Mouse (Mus musculus) midbrain, embryonic 14.5 days (tissue): ENCODE results near the gene Dlgap4. TPM values are rescaled to one million over a fixed set of nuclear protein-coding genes. Genes with fewer than 3 reads are reported as not detected.

Experiments used
- ATAC-seq: fragments of 200-750 bp; cut with Nextera tagmentation; 2 replicates; pipeline ENCODE4 v1.8.0; 2017; ENCODE audit warnings: moderate number of reproducible peaks, moderate library complexity; ENCODE audit not compliant: low FRiP score, low TSS enrichment
- DNase-seq: peaks from one replicate; pipeline ENCODE4 v3.0.0-alpha.2; 2015
- H3K27ac ChIP-seq: fragments of 300-500 bp; sonication (generic); replicated peaks from 2 replicates; pipeline ENCODE4 v1.5.1; 2014; ENCODE audit warnings: mild to moderate bottlenecking, low read depth, low read length, moderate library complexity
- H3K27me3 ChIP-seq: fragments of 300-500 bp; sonication (generic); 2 replicates; pipeline ENCODE4 v1.6.1; 2014; ENCODE audit warnings: low read length, control low read depth, mixed read lengths; ENCODE audit not compliant: control insufficient read depth, insufficient read depth
- H3K36me3 ChIP-seq: fragments of 300-500 bp; sonication (generic); 2 replicates; pipeline ENCODE4 v1.6.1; 2014; ENCODE audit warnings: low read length, control low read depth; ENCODE audit not compliant: control insufficient read depth, insufficient read depth
- H3K4me1 ChIP-seq: fragments of 300-500 bp; sonication (generic); 2 replicates; pipeline ENCODE4 v1.6.1; 2014; ENCODE audit warnings: mild to moderate bottlenecking, antibody characterized with exemption, low read length, control low read depth; ENCODE audit not compliant: control insufficient read depth, insufficient read depth
- H3K4me2 ChIP-seq: fragments of 300-500 bp; sonication (generic); 2 replicates; pipeline ENCODE4 v1.6.1; 2014; ENCODE audit warnings: mild to moderate bottlenecking, low read length, moderate library complexity
- H3K4me3 ChIP-seq: fragments of 300-500 bp; sonication (generic); replicated peaks from 2 replicates; pipeline ENCODE4 v1.5.1; 2014; ENCODE audit warnings: low read depth, low read length
- H3K9ac ChIP-seq: fragments of 300-500 bp; sonication (generic); replicated peaks from 2 replicates; pipeline ENCODE4 v1.6.1; 2014; ENCODE audit warnings: mild to moderate bottlenecking, low read length, moderate library complexity
- H3K9me3 ChIP-seq: fragments of 300-500 bp; sonication (generic); 2 replicates; pipeline ENCODE4 v1.6.1; 2016; ENCODE audit warnings: low read length, control low read depth, mixed read lengths; ENCODE audit not compliant: control insufficient read depth
- WGBS: fragments of 180-500 bp; shearing (Covaris S2); extraction: QIAGEN DNeasy Blood & Tissue Kit; methylation state at CpG from one replicate; pipeline ENCODE4 v1.1.7; 2014; 5-methylcytosine and 5-hydroxymethylcytosine counted together
- polyA plus RNA-seq: library from polyadenylated mRNA; unstranded; fragments of >200 nt; fragmentation: Nextera tagmentation; extraction: Ambion mirVana; gene quantifications from 2 replicates; pipeline ENCODE4 v1.2.1, GENCODE M21; 2014

Gene Dlgap4
- polyA plus RNA-seq, 1 experiment from 2014 or later = 272 TPM

DNA sequence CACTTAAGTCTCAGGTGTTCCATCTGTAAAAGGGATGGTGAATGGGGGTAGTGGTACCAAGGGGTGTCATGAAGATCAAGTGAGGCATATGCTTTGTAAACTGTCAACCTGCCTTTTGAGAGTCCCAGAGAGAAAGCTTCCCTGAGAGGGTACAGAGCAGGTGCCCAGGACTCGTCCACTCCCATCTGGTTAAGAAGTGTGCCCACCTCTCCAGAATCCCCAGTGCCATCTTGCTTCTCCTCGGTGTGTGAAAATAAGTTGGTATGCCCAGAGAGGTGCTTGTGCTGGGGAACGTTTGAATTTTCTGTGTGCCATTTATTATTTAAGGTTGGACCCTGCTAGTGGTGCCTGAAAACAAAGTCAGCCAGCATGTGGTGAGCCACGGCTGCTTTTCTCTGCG is 109.2 kb downstream of the Dlgap4 start:
- H3K36me3 ChIP-seq = no peaks in the 10 kb centered on the region
- ATAC-seq (no peak), DNase-seq (no peak)
- no peaks in the 10 kb centered on the region for H3K27me3 ChIP-seq
- peak overlapping the region; percentile 89 for H3K4me2 ChIP-seq
- H3K4me3 ChIP-seq = peak overlapping the region; percentile 96
- peaks cover 57% of the 10 kb centered on the region for H3K4me1 ChIP-seq
- 42% methylated on average over 5 of the region's 5 CpGs for WGBS
- H3K9me3 ChIP-seq = no peaks in the 10 kb centered on the region
- H3K27ac ChIP-seq = 0 out of 2 replicates have a peak overlapping the region, but pooled peaks have one; percentile 3
- peak overlapping the region; percentile 99; the same call in 1 of the 2 replicates for H3K9ac ChIP-seq

DNA sequence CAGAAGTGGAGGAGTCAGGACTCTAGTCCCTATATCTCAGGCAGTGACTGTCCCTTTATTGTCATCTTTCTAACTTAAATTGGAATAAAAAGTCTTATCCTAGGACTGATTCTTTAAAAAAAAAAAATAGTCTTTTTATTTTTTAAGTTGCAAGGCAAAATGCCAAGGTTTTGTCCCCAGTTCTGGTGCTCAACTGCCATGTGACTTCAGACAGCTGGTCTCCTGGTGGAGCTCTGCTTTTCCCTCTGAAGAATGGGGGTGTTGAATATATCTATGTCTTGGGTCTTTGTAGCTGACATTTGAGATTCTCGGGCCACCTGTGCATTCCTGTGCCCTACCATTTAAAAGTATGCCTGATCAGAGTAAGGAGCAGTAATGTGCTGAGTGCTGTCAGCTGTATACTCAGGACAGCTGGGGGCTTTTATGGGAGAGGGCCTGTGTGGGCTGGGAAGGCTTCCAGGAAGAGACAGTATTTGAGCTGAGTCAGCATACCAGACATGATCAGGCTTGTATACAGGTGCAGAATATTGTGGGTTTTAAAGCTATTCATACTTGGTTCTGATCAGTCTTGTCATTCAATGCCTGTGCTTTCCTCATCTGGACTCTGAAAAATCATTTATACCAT is 110.5 kb downstream of the Dlgap4 start:
- 93% methylated on average over 1 of the region's 1 CpGs for WGBS
- Histone ChIP-seq H3K4me2 (peak overlapping the region; percentile 89), H3K27ac (no peak overlapping the region), H3K4me3 (peak overlapping the region; percentile 7; the same call in 1 of the 2 replicates), H3K4me1 (peaks cover 57% of the 10 kb centered on the region), H3K36me3 (peaks cover 7% of the 10 kb centered on the region; the same call in 1 of the 2 replicates), H3K27me3 (no peaks in the 10 kb centered on the region), H3K9ac (no peak overlapping the region), H3K9me3 (no peaks in the 10 kb centered on the region)
- no peak for ATAC-seq
- no peak for DNase-seq

DNA sequence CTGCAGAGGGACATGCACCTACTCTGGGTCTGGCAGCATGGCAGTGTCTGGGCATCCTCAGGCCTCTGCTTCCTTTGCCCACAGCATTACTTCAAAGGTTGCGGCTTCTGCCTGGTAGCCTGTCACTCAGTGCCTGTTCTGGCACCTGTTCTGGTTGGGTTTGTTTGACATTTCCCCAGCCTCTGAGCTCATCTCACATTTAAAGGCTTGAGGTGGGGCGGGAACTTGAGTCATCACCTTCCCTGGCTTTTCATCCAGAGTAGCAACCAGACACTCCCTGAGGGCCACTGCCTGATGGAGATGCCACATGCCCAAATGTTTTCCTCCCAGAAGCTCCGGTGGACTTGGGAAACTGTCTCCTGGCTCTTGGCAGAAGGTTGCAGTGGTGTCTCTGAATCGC is 111.4 kb downstream of the Dlgap4 start:
- DNase-seq (no peak), ATAC-seq (no peak)
- no peaks in the 10 kb centered on the region for H3K9me3 ChIP-seq
- H3K9ac ChIP-seq = no peak overlapping the region; the same call in 1 of the 2 replicates
- no peak overlapping the region for H3K4me3 ChIP-seq
- H3K27me3 ChIP-seq = no peaks in the 10 kb centered on the region
- H3K4me1 ChIP-seq = peaks cover 52% of the 10 kb centered on the region
- WGBS = 86% methylated on average over 4 of the region's 4 CpGs
- no peak overlapping the region for H3K27ac ChIP-seq
- H3K4me2 ChIP-seq = peak overlapping the region; percentile 89; the same call in 1 of the 2 replicates
- peaks cover 7% of the 10 kb centered on the region; the same call in 1 of the 2 replicates for H3K36me3 ChIP-seq

DNA sequence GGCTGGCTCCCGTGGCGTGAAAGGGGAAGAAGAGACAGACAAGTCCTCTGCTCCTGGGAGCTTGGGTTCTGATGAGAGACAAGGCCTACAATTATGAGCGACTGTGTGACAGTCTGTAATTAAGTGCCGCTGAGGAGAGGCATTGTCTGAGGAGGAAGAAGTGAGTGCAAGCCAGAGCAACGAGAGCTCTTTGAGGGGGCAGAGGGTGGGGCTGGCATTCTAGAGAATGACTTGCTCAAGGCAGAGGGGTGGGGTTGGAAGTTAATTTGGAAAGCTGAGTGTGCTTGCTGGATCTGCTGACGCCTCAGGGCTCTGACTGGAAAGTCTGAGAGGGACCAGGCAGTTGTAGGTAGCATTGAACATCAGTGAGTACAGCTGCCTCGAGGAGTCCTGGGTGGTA is 112.8 kb downstream of the Dlgap4 start:
- H3K36me3 ChIP-seq = peaks cover 7% of the 10 kb centered on the region; the same call in 1 of the 2 replicates
- H3K27me3 ChIP-seq = no peaks in the 10 kb centered on the region
- peak overlapping the region; percentile 28; the same call in 1 of the 2 replicates for H3K27ac ChIP-seq
- H3K4me1 ChIP-seq = peaks cover 48% of the 10 kb centered on the region
- no peak overlapping the region for H3K4me3 ChIP-seq
- DNase-seq (no peak), ATAC-seq (no peak)
- 32% methylated on average over 7 of the region's 7 CpGs for WGBS
- H3K4me2 ChIP-seq = peak overlapping the region; percentile 15
- H3K9ac ChIP-seq = no peak overlapping the region; the same call in 1 of the 2 replicates
- H3K9me3 ChIP-seq = no peaks in the 10 kb centered on the region

DNA sequence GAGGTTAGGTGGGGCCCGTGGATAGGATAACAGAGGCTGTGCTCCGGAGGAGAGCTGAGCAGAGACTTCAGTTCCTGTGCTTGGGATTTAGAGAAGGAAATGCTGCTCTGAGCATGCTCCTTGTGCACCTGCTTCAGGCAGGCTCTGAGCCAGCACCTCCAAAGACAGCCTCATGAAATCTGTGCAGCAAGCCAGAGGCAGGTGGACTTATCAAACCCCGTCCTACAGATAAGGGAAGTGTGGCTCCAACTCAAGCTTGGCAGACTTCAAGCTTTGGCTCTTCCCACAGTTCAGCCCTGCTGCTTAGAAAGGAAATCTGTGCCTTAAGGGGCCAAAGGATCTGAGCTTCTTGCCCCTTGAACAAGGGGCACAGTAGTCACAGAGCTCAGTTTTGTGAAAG is 113.4 kb downstream of the Dlgap4 start:
- Histone ChIP-seq H3K4me1 (peaks cover 48% of the 10 kb centered on the region), H3K27ac (peak overlapping the region; percentile 28; the same call in 1 of the 2 replicates), H3K4me2 (peak overlapping the region; percentile 15; the same call in 1 of the 2 replicates), H3K4me3 (no peak overlapping the region), H3K9me3 (no peaks in the 10 kb centered on the region), H3K36me3 (peaks cover 7% of the 10 kb centered on the region; the same call in 1 of the 2 replicates), H3K27me3 (no peaks in the 10 kb centered on the region), H3K9ac (no peak overlapping the region; the same call in 1 of the 2 replicates)
- ATAC-seq (no peak), DNase-seq (no peak)
- WGBS = 71% methylated on average over 3 of the region's 3 CpGs

DNA sequence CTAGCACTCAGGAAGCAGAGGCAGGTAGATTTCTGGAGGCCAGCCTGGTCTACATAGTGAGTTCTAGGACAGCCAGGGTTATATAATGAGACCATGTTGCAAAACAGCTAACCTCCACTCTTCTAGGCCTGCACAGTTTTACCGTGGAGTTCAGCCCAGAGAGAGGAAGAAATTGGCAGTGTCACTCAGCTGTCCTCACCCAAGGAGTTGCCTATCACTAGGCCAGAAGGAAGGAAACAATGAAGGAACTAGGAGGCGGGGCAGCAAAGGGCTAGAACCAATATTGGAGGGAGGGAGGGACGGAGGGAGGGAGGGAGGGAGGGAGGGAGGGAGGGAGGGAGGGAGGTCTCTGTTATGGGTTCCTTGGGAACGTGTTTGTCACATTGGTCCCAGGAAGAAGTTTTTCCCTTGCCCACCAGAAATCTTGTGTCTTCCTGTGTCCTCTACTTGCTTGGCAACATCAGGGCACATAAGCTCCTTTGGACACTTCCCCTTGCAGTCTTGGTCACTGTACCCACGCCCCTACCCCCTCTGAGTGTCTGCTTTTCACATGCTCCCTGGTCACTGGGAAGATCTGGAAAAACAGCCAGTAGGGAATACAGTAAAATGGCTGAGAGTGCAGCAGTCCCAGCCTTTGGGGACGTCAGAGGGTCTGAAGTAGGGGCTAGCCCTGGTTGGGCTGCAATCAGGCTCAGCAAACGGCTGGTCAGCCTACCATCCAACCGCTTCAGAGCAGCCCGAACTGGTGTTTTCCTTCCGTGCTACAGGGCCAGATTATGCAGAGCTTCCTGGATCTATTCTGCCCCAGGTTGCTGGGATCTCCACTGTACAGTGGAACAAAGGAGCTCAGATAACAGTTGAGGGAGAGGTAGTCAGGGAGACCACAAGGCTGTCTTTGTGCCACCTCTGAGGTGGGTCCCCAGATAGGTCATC is 116.3 kb downstream of the Dlgap4 start:
- no peaks in the 10 kb centered on the region for H3K9me3 ChIP-seq
- WGBS = 59% methylated on average over 9 of the region's 10 CpGs
- peaks cover 14% of the 10 kb centered on the region; the same call in 1 of the 2 replicates for H3K36me3 ChIP-seq
- no peak overlapping the region for H3K4me2 ChIP-seq
- H3K27ac ChIP-seq = 0 out of 2 replicates have a peak overlapping the region, but pooled peaks have one; percentile 1
- H3K4me3 ChIP-seq = no peak overlapping the region
- no peaks in the 10 kb centered on the region for H3K27me3 ChIP-seq
- ATAC-seq (no peak), DNase-seq (no peak)
- no peak overlapping the region for H3K9ac ChIP-seq
- H3K4me1 ChIP-seq = peaks cover 26% of the 10 kb centered on the region

DNA sequence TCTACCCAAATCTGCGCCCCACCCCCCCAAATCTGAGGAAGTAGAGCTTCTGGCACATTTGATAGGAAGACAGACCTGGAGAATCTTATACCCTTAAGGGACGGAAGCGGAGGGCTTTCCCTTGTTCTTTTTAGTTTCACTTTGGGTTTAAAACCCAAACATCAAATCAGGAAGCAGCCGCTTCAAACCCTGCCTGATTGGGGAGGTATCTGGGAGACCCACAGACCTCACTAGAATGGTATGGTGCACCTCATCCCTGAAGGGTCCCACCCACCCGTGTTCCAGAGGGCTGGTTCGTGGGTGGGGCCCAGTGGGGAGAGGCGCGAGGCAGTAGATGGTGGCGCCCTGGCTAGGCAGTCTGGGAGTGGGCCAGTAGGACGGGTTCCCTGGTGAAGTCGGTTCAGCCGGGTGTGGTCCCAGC is 117.0 kb downstream of the Dlgap4 start:
- H3K4me3 ChIP-seq = no peak overlapping the region
- 88% methylated on average over 12 of the region's 12 CpGs for WGBS
- H3K9me3 ChIP-seq = no peaks in the 10 kb centered on the region
- DNase-seq (no peak), ATAC-seq (no peak)
- no peak overlapping the region for H3K4me2 ChIP-seq
- no peak overlapping the region for H3K27ac ChIP-seq
- H3K9ac ChIP-seq = no peak overlapping the region
- H3K36me3 ChIP-seq = peaks cover 14% of the 10 kb centered on the region; the same call in 1 of the 2 replicates
- H3K27me3 ChIP-seq = no peaks in the 10 kb centered on the region
- peaks cover 22% of the 10 kb centered on the region for H3K4me1 ChIP-seq

DNA sequence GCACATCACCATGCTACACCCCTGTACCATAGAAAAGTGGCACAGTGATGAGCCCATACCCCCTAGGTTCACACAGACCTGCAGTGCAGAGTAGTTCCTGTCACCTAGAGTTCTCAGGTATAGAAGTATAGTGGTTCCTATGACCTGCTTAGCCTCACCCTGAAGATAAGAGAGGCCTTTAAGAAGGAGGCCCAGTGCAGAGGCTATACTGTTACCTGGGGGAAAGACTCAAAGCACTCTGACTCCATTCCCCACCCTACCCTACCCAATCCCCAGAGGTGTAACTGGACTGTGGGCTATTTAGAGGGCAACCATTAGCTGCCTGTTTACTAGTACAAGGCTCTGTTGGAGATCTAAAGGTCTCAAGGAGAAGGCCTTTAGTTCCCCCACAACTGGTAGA is 118.1 kb downstream of the Dlgap4 start:
- Histone ChIP-seq H3K4me2 (no peak overlapping the region), H3K27me3 (no peaks in the 10 kb centered on the region), H3K4me1 (peaks cover 11% of the 10 kb centered on the region; the same call in 1 of the 2 replicates), H3K27ac (no peak overlapping the region), H3K9ac (no peak overlapping the region), H3K4me3 (no peak overlapping the region), H3K36me3 (peaks cover 18% of the 10 kb centered on the region; the same call in 1 of the 2 replicates), H3K9me3 (no peaks in the 10 kb centered on the region)
- ATAC-seq = no peak
- no peak for DNase-seq
